Mouse (Mus musculus) cerebellum, postnatal 10 days (tissue): ENCODE measurements around the gene Rnf41.

Experiments
- DNase-seq, 2 experiments: peaks; one replicate each; pipeline ENCODE4 v3.0.0; 2021; ENCODE audit warnings: mixed read lengths in 2 of 2

Gene Rnf41

DNA sequence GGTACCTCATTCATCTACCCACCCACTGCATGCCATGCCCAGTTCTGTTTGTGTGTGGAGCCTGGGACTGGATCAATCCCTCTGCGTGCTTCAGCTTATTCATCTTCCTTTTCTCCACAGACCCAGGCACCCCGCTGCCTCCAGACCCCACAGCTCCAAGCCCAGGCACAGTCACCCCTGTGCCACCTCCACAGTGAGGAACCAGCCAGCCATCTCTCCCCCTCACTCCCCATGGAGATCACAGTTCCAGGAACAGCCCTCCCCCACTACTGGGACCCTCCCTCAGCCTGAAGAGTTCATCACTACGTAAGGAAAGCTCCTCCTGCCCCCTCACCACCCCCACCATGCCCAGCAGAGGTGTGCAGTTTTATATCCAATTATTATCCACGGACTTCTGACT lies 77.3 kb downstream of the Rnf41 start:
- peak; percentile 26 to 32 for DNase-seq

DNA sequence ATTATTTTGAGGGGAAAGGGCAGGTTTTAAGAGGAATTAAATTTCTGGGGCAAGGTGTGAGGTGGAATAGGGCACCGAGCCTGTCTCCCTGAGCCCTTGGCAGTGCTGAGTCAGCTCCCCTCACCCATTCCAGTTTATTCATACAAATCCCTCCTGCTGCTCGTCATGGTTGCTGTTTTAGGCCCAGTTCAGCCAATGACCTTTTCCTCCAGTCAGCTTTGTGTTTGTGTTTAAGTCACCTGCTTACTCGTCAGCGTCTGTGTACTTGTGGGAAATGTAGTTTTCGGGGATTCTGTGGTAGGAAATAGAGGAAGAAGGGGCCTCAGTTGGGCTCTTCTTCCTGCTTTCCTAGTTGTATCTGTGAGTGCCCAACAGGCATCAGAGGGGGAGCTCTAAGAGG lies 77.9 kb downstream of the Rnf41 start:
- peak in 1 of 2 experiments; percentile 15 for DNase-seq

DNA sequence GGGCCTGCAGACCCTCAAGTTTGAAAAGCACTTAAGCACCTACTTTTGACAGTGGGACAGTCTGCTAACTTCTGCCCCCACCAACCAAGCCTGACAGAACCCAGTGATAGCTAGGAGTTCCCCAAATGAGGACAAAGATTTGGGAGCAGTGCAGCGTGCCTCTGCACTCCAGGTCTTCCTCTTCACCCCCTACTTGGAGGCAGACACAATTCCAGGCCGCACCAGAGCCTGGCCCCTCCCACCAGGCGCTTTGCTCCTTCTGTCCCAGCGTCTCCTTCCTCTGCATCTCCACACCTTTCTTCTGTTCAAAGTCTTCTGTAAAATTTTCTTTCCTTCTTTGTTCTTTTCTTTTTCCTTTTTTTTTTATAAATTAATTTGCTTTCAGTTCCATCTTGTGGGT lies 78.3 kb downstream of the Rnf41 start:
- peak in 1 of 2 experiments; percentile 19 for DNase-seq

DNA sequence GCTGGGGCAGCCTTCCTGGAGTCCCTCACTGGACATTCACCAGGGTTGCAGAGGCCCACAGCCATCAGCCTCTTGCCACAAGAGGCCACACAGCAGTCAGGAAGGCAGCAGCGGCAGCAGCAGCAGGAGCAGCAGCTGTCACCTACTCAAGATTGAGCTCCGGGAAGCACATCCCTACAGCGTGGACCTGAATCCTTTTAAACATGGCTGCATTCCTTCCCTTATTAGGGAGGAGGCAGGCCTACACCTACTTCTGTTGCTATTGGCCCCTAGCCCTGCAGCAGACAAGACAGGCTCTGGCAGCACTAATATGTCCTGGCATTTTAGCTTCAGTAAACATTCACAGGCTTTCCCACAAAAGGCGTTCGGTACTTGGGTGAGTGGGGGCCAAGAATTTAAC lies 78.8 kb downstream of the Rnf41 start:
- DNase-seq = peak; percentile 24 to 34

DNA sequence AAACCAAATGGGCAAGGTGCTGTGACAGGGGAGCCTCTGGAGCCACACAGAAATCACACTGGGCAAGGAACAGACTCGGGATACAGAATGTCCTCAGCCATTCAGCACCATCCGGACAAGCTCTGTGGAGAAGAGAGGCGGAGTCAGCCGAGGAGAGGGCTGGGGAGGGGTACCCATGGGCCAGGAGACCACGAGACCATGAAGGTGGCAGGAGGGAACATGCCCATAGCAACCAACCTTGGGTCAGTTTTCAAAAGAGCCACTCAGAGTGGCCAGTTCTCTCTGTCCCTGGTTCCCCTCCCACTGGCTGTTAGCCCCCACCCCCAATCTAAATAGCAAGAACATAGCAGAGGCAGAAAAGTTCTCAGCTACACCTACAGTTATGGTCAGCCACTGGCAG lies 79.5 kb downstream of the Rnf41 start:
- peak; percentile 24 to 27 for DNase-seq
